Mouse (Mus musculus): ENCODE measurements around the gene Sestd1.

Sestd1 gene

DNA sequence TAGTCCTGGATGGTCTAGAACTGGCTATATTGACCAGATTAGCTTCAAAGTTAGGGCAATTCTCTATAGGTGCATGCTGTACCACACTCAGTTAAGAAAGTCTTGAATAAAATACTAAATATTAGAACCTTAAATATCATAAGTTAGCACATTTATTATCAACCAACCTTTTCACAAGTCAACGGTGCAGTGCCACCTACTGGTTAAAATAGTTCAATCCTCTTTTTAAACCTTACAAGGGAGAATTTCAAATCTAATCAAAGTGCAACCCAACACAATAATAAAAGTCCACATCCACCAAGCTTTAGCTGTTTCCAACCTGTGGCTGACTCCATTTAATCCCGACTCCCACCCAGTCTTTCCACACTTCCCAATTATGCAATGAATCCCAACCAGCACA lies 76.5 kb downstream of the Sestd1 start:
- no peak for DNase-seq

DNA sequence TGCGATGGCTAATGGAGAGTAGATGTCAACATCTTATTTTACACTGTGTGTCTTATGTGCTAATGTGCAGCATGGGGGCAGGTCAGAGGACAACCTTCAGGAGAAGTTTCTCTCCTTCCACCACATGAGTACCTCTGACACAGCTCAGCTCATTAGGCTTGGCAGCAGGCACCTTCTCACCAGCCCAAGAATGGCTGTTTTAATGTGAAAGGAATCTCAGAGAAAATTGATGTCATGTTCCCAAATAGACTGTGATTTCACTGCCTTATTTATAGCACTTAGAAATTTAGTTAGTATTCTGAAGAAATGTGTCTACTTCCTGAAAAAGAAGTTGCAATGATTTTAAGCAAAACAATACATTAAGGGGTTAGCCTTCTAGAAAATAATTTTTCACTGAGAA lies 78.5 kb downstream of the Sestd1 start:
- no peak for DNase-seq

DNA sequence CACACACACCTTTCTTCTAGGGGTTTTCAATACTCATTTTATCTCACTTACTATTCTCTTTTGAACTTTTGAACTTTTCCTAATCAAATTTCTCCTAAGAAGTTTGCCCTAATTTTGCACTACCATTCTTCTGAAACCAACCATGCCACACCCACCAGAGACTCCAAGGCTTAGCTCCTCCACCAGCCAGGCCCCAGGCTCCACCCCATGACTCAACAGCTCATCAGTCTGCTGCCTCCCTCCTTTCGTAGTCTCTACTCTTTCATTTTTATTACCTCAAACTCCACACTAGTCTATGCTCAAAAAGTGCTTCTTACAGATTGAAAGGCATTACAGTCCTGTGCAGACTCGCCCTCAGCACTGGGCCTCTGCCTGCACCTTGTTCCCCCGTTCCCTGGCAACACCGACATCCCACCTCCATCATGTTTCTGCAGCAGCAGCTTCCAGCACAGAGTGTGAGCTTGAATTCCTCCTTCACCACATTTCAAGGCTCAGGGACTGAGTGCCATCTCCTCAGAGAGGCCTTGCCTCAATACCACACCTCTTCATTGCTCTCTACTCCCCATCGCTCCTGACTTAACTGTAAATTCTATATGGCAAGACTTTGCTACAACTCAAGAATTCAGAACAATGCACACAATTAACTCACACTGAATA lies 79.3 kb downstream of the Sestd1 start:
- DNase-seq, result no peak

DNA sequence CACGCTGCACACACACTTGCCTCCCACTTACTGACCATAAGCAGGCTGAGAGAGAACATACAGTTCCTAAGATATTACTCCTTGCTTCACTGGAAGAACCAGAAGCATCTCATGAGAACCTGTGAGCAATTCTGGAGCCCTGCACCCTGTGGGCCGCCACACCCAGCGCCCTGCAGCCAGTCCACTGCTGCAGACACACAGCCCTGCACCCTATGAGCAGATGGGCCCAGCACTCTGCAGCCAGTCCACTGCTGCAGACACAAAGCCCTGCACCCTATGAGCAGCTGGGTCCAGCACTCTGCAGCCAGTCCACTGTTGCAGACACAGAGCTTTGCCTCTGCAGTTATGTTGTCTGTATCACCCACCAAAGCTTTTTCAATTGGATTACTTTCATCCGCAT lies 80.0 kb downstream of the Sestd1 start:
- no peak for DNase-seq

DNA sequence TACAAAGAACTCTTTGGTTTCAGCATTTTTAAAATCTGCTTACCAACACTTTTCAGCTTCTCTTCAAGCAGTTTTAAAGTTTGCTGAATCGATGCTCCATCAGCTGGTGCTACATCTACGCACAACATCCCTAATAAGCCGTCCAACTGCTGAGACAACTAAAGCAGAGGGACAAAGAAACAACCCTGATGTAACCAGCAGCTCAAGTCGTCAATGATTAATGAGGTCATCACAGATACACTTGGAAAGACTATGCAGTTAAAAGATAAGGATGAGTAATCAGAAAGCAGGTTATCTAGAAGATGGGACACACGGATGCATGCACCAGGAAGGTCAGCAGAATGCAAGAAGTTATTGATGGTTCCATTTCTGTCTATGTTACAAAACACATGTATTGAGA lies 82.1 kb downstream of the Sestd1 start:
- no peak for DNase-seq

DNA sequence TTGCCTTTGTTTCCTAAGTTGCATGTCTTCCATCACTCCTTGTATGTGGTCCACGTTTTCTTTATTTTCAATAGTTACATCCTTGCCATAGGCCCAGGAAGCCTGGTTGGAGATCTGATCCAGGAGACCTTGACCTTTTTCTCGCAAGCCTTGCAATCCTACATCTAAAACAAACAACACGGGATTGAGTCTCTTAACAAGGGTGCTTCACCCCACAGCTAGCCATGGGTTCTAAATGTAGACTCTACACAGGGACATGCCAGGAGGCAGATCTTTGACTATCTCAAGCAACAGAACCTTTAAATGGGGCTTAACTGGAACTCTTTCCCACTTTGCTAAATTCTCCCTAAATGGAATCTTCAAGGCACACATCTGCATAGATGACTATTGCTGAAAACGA lies 83.6 kb downstream of the Sestd1 start:
- DNase-seq, result no peak

DNA sequence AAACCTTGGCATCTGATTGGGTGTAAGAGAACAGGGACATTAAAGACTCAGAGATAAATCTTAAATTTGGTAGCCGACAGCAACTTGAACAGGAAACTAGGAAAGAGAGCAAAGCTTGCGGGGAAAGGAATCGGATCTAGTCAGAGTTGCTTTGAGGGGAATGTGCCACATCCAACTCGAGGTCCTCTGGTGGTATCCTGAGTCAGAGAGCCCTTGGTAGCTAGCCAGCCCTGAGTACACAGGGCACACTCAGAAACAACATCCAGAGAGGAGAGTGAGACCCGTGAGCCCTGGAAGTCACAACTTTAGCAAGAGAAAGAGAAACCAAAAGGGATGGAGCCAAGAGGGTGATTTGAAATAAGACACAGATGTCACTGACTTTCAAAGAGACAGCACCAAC lies 85.3 kb downstream of the Sestd1 start:
- DNase-seq, result no peak

DNA sequence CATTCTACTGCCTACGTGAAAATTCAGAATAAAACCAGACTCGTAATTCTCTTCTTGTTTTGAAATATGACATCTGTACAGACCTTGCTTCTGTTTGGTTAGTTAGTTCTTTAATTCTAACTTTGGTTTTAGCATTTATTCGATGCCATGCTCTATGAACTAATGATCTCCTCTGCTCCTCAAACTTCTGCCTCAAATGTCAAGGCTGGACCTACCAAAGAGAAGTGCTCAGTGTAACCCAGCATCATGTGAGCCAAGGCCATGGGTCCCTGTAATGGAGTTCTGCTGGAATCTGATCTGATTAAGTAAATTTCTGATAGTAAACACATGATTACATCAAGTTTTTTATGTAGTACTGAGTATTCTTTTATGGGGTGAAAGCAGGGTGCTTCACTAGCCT lies 88.6 kb downstream of the Sestd1 start:
- DNase-seq, result no peak

DNA sequence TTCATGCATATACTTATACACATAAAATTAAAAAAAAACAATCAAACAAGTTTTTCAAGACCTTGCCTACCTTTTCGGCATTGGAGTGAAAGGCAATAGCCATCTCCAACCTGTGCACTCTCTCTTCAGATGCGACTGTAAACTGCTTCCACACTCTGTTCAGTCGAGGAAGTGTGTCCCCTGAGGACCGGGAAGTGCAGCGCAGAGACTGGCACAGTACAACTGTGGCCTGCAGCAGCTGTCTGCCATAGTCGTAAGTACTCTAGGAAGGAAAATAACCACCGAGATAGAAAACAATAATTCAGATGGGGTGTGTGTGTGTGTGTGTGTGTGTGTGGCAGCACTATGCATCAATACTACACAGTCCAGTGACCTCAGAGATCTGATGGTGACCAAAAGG lies 89.5 kb downstream of the Sestd1 start:
- no peak for DNase-seq

DNA sequence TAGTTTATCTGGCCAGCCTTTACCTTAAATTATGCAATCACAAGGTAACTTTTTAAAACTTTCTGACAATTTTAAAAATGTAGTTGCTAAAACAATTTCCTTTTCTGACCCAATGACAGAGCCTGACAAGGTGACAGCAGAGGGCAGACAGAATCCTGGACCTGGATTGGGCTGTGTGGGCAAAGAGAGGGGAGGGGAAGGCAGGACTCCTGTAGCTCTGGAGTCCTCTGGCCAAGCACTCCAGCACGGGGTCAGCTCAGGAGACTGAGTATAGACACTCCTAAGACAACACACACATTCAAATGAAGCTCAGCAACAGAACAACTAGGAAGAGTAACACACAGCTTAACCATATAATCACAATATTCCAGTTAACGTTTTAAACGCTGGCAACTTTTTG lies 90.1 kb downstream of the Sestd1 start:
- no peak for DNase-seq

DNA sequence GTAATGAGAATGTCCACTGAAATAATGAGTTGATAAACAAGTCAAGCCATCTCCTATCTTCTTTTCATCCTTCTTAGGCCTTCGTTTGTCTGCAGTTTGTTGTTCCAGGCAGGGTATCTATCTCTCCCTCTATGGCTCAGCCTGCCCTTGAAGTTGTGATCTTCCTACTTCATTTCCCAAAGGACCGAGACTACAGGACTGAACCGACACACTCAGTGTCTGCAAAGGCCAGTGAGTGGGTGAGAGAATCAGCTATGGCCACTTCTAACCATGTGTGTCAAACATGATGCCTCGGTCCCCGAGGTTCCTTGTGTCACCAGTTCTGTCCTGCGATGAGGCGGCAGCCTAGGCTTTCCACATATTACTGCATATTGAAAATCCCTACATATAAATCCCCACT lies 90.7 kb downstream of the Sestd1 start:
- no peak for DNase-seq

DNA sequence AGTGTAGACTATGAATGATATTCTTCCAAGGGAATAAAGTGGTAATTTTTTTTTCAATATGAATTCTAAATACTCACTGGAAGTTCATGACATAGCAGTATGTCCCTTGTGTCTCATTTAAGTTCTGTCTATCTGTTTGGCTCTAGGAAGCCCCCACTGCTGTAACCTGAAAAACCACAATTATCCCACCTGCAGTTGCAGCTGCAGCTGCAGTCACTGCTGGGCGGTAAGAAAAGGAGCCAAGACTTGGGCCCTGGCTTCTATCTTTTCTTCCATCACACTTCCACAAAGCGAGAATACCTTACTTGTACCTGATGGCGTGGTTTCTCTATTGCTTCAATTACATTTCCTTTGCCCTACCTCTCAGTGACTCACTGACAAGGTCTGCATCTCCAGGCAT lies 92.9 kb downstream of the Sestd1 start:
- DNase-seq, result no peak

DNA sequence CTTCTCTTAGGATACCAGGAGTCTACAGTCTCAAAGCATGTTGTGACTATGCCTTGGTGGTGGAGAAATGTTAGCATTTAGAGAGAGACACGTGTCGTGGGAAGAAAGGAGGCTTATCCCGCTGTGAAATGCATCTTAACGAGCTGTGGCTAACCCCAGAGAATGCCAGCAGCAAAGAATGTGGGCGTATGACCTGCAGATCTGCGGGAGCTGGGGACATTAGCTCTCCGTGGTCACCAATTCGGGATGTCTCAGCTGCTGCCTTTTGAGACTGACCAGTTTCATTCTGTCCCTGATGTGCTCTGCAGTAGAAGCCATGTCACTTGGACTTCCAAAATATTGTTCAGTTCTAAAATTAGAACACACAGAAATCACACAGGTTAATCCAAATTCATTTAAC lies 93.5 kb downstream of the Sestd1 start:
- no peak for DNase-seq

DNA sequence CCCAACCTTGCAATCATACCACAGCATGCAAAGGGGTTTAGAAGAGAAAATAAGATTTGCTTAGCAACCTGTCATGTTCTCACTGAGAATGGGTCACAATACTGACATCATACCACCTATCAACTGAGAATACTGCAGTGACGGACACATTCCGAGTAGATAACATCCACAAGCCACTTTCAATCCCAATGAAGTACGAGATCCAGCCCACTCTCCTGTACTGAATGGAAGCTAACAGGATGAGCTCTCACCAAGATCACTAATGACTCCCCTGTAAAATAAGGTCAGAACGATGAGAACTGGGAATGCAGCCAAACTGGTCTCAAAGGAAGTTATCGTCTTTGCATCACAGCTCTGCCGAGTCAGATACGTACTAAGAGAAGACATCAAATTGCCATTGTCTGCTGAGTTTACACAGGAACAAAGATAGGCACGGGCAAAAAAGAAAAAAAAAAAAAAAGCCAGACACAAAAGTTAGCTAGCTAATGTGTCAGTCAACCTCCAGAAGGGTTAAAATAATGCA lies 96.3 kb downstream of the Sestd1 start:
- DNase-seq, result no peak

DNA sequence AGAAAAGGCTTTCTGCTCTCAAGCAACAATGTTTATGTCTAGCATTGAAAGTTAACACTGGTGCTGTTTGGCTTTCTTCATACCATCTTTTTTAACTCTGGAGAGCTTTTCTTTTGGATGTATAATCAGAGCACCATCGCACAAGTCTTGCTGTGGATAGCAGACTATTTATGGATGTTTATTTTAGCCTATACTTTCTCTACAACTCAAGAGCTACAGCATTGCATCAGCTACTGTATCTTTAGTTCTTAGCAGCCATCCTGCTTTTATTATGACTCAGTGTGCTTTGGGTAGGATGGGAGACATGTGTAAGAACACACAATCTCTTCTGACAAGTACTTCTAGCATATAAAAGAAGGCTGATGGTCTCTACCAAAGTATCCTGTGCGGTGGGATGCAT lies 96.7 kb downstream of the Sestd1 start:
- DNase-seq, result no peak

DNA sequence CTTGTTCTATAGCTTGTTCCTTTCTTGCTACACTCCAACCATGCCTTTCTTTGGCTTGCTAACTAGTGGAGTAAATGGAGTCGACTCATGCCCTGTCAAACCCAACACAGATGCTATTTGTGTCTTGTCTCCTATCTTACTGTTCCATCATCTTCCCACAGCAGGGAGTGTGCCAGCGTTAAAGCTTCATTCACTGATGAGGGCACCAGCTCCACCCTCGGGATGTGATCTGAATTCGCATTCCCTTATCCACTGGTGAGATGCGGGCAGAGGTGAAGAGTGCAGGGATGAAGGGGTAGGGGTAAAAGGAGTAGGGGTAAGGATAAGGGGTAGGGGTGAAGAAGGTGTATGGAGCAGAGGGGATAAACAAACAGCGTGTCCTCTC lies 97.4 kb downstream of the Sestd1 start:
- no peak for DNase-seq

DNA sequence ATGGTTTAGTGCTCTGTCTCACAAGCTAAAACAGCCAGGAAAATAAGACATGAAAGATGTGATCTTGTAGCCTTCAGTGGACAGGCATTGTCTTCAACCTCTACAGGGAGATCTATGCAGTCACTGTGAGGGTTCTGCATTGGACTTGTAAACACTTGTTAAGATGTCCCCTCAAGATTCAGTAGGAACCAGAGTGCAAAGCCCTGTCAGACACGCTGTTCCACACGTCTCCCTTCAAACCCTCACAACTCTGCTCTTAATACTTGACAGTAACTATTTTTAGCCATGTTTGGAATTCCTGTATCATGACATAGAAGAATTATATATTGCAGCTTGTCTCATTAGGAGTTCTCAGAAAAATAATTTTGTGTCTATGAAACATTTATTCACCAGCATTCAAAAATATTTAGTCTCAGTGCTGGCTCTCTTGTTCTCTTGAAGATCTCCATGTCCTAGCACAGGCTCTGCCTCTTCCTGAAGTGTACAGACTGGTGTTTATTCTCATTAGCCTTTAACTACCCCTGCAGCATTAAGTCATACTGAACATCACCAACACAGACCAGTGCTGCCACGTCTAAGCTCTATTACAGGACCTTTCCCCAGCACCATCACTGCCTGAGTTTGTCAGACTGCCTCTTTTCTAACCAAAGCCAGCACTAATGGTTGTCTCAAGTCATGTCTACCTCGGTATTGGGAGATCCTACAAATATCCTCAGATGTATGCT lies 98.0 kb downstream of the Sestd1 start:
- no peak for DNase-seq

DNA sequence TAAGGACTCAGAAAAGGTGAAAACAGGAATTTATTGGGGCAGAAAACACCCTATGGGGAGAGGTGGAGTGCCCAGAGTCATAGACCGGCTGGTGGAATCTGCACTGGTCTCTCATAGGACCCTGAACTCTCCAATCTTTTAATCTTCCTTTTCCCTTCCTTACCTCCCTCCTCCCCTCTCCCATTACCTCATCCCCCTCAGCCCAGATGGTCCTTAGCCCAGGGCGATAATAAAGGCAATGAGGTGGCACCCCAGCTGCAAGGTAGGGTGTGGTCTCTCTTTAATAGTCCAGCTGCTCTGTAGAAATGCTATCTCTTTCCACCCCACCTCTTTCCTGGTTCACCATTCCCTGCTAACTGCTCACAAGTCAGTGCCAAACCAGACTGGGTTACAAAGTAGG lies 102.9 kb downstream of the Sestd1 start:
- no peak for DNase-seq

DNA sequence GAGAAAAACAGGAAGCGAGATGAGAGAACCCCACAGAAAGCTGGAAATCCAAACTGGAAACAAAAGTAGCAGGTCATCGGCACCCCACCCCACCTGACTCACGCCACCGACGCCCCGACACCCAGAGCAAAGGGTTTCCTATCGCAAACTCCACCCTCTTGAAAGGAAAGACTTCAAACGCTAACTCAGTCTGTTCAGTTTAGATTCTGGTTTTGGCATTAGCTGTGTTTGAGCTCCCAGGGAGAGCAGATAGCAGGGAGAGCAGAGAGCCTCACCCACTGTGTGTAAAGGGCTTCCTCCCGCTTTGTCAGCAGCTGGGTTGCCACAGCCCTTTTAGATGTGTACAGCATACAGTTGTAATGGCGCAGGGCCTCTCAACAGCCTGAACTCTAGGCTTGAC lies 104.0 kb downstream of the Sestd1 start:
- DNase-seq, result no peak

DNA sequence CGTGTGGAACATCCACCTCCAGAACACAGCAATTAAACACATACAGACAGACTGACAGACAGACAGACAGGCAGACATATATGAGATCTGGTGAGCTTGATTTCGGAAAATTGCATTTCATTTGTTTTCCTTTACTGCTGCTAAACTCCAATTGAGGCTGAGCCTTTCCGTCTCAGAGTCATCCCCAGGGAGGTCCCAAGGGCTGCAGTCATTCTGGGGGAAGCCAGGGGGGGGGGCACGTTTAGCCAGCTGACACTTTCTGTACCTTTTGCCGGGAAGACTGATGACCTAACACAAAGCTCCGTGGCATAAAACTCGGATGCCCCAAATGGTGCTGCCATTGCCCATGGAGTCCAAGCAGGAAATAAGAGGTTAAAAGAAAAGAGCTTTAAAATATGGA lies 105.0 kb downstream of the Sestd1 start:
- no peak for DNase-seq

DNA sequence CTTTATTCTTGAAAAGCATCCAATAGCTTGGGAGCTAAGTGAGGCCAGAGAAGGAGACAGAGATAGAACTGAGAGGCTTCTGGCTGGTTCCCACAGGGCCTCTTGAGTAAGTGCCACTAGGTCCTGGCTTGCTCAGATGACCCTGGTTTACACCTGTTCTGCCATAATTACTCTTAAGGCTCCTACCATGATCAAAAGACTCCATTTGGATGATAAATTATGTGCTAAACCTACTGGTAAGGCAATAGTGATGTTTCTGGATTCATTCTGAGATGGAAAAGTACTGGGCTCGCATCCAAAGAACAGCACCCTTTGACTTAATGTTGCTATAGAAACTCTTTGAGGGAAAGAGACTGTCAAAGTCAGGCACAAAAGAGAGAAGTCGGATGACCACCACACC lies 106.1 kb downstream of the Sestd1 start:
- DNase-seq, result no peak

DNA sequence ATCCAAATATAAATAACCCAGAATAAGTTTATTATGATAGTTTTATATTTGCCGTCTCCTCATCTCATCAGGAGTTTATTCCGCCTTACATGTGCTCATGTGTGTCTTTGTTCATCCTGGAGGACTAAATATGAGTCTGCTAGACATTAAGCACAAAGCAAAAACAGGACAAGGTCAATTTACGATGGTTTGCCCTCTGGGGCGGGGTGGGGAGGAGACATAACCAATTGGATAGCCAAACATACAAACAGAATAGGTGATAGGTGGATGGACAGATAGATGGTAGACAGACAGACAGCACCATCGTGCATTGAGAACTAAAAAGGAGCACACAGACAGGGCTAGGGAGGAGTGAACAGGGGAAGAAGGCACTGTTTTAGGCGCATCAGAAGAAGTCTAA lies 106.6 kb downstream of the Sestd1 start:
- DNase-seq, result no peak

DNA sequence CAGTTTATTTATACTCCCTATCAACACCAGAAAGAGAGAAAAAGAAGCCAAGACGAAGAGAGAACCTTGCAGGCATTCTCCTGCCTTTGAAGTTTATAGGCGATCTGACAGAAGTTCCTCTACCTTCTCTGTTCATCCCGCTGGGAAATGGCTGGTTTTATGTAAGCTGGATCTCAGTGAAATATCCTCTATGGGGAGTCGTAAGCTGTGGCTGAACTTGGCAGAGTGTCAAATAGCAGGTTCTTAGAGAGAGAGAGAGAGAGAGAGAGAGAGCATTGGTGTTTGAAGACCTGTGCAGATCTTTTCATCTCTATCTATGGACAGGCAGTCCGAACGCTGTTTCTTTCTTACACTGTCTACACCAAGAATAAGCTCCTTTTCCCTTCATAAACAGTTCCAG lies 107.0 kb downstream of the Sestd1 start:
- no peak for DNase-seq

DNA sequence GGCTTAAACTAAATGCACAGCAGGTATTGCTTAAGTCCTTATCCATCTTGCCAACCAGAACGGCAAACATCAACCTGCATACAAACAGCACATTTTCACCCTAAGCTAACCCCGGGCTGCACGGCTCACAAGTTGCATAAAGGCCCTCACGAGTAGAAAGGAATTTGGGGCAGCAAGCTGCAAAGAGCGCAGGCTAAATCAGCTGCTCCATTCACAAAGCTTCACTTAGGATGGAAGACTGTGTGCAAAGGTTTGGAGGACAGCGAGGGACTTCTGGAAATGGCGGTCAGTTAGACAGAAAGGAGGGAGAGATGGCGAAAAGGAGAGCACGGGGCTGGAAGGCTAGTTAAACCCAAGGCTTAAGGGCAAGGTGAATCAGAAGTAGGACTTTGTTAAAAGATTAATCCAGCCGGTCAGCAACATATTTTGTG lies 108.1 kb downstream of the Sestd1 start:
- DNase-seq, result no peak
